Mouse (Mus musculus) stomach, postnatal 0 days (tissue): ENCODE data around the gene C5ar1.

Source experiments
- CTCF ChIP-seq: IDR thresholded peaks from 2 replicates; pipeline ENCODE4 v1.5.1; 2016; ENCODE audit warnings: antibody characterized with exemption, low read depth, mild to moderate bottlenecking, moderate library complexity
- EP300 ChIP-seq: optimal IDR thresholded peaks from 2 replicates; pipeline ENCODE3; 2016; ENCODE audit warnings: antibody characterized with exemption

GRCm38 (mm10) chr7:16295321-16295900 is 36.1 kb upstream of the C5ar1 start:
- TF ChIP-seq EP300: no peak
- no peak for TF ChIP-seq CTCF
